Mouse (Mus musculus): ENCODE results near the gene Birc5. TPM values are rescaled to one million over a fixed set of nuclear protein-coding genes. Genes with fewer than 3 reads are reported as not detected.

Birc5 gene
- total and polyA plus RNA-seq, 3 experiments, result 193 to 289 (median 270) TPM

DNA sequence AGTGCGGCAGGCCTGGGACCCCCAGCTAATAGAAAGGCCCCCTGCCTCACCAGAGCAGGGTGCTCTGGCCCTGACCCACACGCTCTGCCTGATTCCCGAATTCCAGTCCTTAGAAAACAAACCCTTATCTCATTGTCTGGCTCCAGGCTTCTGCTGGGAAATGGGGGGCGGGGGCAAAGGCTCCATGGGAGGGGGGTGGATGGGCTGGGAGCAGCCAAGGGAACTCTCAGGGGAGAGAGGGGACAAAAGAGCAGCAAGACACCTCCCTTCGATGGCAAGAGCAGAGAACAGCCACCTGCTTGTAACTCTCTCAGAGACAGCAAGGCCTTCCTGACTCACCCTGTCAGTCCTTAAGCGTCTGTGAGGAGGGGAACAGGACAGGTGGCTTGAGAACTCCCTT is 26.6 kb downstream of the Birc5 start:
- H3K79me2 ChIP-seq (replicated peaks; ENCODE audit: control insufficient read depth, extremely low read depth, insufficient read depth, poor library complexity, severe bottlenecking), result no peaks in the 10 kb centered on the region
- peaks cover 63% of the 10 kb centered on the region for H3K27me3 ChIP-seq (replicated peaks)
- H3K9me3 ChIP-seq (replicated peaks; ENCODE audit: low read length), result peaks cover 4% of the 10 kb centered on the region
- in situ Hi-C loops (cut with MboI; ENCODE audit: low pct_ligation_motif_present, low pct_unique_long_range_greater_than_20kb, low sequenced_read_pairs), result no loop called here
- no peak overlapping the region for H3K27ac ChIP-seq (ENCODE audit: insufficient read depth, low read depth)
- H3K36me3 ChIP-seq (replicated peaks in 1 of 2; ENCODE audit: control insufficient read depth in 1 of 2, insufficient read depth in 1 of 2, low read length in 1 of 2), result no peaks in the 10 kb centered on the region
- H3K9ac ChIP-seq (ENCODE audit: insufficient read depth, low read depth), result no peak overlapping the region
- H3K4me3 ChIP-seq (replicated peaks in 1 of 3; ENCODE audit: low read depth in 2 of 3, low read length in 2 of 3, poor library complexity in 1 of 3), result no peak overlapping the region
- dilution Hi-C loops (cut with MboI; ENCODE audit: extremely low pct_ligation_motif_present, extremely low pct_unique_long_range_greater_than_20kb, low sequenced_read_pairs), result no loop called here
- H3K4me2 ChIP-seq (ENCODE audit: insufficient read depth, low read depth, poor library complexity, severe bottlenecking), result no peak overlapping the region
- H3K4me1 ChIP-seq (ENCODE audit: control insufficient read depth in 1 of 2, insufficient read depth in 2 of 2), result peaks cover 33 to 52% of the 10 kb centered on the region in 2 experiments
- TF ChIP-seq SMC3 (IDR thresholded peaks at IDR 0.05; ENCODE audit: low read depth, low read length), result no peak
- TF ChIP-seq NRF1 (IDR thresholded peaks at IDR 0.05; ENCODE audit: low read depth, low read length), result no peak
- no peak for TF ChIP-seq EP300 (IDR thresholded peaks at IDR 0.05; ENCODE audit: low read length)
- no peak for DNase-seq (ENCODE audit: extremely low read depth)

DNA sequence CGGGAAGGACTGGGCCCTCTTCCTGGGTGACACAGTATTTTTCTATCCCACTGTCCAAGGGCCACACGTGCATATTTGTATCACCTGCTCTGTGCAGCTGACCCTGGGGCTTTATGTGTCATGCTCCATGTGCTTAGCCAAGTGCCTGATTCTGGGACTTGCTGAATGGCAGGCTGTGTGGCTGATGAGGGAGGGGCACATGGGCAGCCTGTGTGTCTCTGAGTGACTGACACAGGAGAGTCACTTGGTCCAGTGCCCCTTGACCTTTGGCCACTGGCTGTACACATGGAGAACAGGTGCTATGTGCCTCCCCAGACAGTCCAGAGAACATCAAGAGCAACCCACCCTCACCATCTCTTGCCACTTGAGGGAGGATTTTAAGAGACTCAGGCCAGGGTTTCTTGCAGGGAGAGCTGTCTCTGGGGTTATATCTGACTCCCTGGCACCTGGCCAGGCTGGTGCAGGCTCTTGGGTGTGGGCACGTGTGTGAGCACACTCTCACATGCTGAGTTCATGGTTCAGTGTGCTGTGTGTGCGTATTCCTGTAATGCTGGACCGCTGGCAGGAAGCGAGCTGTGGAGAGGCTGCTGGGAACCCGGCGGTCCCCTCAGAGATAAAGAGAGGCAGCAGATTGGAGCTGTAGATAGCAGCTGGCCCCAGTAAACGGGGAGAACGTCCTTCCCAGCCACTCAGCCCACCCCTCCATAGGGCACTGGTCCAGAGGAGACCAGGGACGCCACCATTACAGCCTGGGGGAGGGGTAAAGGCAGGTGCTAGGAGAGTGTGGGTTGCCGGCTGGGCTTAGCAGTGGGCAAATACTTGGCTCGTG is 29.1 kb downstream of the Birc5 start:
- H3K36me3 ChIP-seq (replicated peaks in 1 of 2; ENCODE audit: control insufficient read depth in 1 of 2, insufficient read depth in 1 of 2, low read length in 1 of 2), result no peaks in the 10 kb centered on the region
- peak overlapping the region; percentile 43 for H3K4me2 ChIP-seq (ENCODE audit: insufficient read depth, low read depth, poor library complexity, severe bottlenecking)
- H3K27ac ChIP-seq (ENCODE audit: insufficient read depth, low read depth), result no peak overlapping the region
- peaks cover 75% of the 10 kb centered on the region for H3K27me3 ChIP-seq (replicated peaks)
- H3K9ac ChIP-seq (ENCODE audit: insufficient read depth, low read depth), result no peak overlapping the region
- H3K79me2 ChIP-seq (replicated peaks; ENCODE audit: control insufficient read depth, extremely low read depth, insufficient read depth, poor library complexity, severe bottlenecking), result no peaks in the 10 kb centered on the region
- dilution Hi-C loops (cut with MboI; ENCODE audit: extremely low pct_ligation_motif_present, extremely low pct_unique_long_range_greater_than_20kb, low sequenced_read_pairs), result no loop called here
- peaks cover 24 to 42% of the 10 kb centered on the region in 2 experiments for H3K4me1 ChIP-seq (ENCODE audit: control insufficient read depth in 1 of 2, insufficient read depth in 2 of 2)
- no peak overlapping the region for H3K4me3 ChIP-seq (replicated peaks in 1 of 3; ENCODE audit: low read depth in 2 of 3, low read length in 2 of 3, poor library complexity in 1 of 3)
- DNase-seq (ENCODE audit: extremely low read depth), result no peak
- in situ Hi-C loops (cut with MboI; ENCODE audit: low pct_ligation_motif_present, low pct_unique_long_range_greater_than_20kb, low sequenced_read_pairs), result no loop called here
- peaks cover under 1% of the 10 kb centered on the region for H3K9me3 ChIP-seq (replicated peaks; ENCODE audit: low read length)
- TF ChIP-seq BHLHE40 (IDR thresholded peaks at IDR 0.05; ENCODE audit: low read depth, low read length), result peak; percentile 89
- no peak for TF ChIP-seq NRF1 (IDR thresholded peaks at IDR 0.05; ENCODE audit: low read depth, low read length)
- TF ChIP-seq TCF12 (IDR thresholded peaks at IDR 0.05; ENCODE audit: low read depth, low read length), result no peak
- no peak for TF ChIP-seq UBTF (IDR thresholded peaks at IDR 0.05; ENCODE audit: low read depth, low read length)
- no peak for TF ChIP-seq CTCF (conservative IDR thresholded peaks at IDR 0.05 in 1 of 2, IDR thresholded peaks at IDR 0.05 in 1 of 2; ENCODE audit: low read depth in 2 of 2, low read length in 2 of 2)
- no peak for TF ChIP-seq MAFK (IDR thresholded peaks at IDR 0.05; ENCODE audit: insufficient replicate concordance, low read length)
- TF ChIP-seq MAX (IDR thresholded peaks at IDR 0.05; ENCODE audit: low read length), result peak; percentile 21; the same call in 1 of the 2 replicates
- 0 out of 2 replicates have a peak, but pooled peaks have one; percentile 12 for TF ChIP-seq KAT2A (IDR thresholded peaks at IDR 0.05; ENCODE audit: insufficient replicate concordance, low read length)
- no peak for TF ChIP-seq EP300 (IDR thresholded peaks at IDR 0.05; ENCODE audit: low read length)
- 0 out of 2 replicates have a peak, but pooled peaks have one; percentile 21 for TF ChIP-seq MYC (IDR thresholded peaks at IDR 0.05; ENCODE audit: low read depth, low read length)
- TF ChIP-seq CHD2 (IDR thresholded peaks at IDR 0.05; ENCODE audit: low read length), result 0 out of 2 replicates have a peak, but pooled peaks have one; percentile 5
- TF ChIP-seq ZMIZ1 (IDR thresholded peaks at IDR 0.05; ENCODE audit: low read depth, low read length), result no peak
- TF ChIP-seq CHD1 (IDR thresholded peaks at IDR 0.05; ENCODE audit: low read depth, low read length), result no peak

All from CH12.LX (cell line).